Mouse (Mus musculus): ENCODE data around the gene Ubxn6.
"Not testable (repeated sequence)": the region's sequence is repeated elsewhere in the genome, so short reads cannot be mapped to it uniquely, and the experiment has no call there.

The Ubxn6 gene

GRCm38 (mm10) chr17:56074827-56075208 lies at the start of gene Ubxn6:
Gene Ubxn6, minus strand, starts transcription at chr17:56075028.
- DNase-seq, result peak; percentile 97

GRCm38 (mm10) chr17:56123681-56124340 lies 49.0 kb upstream of the Ubxn6 start:
- DNase-seq, result no peak

- no peak for DNase-seq
Observed at GRCm38 (mm10) chr17:56123161-56123560, 48.3 kb upstream of the Ubxn6 start.

GRCm38 (mm10) chr17:56121826-56122225 lies 47.0 kb upstream of the Ubxn6 start, which contains the start of gene Lrg1:
Gene Lrg1, minus strand, starts transcription at chr17:56122001.
- DNase-seq, result no peak

GRCm38 (mm10) chr17:56119981-56120880 lies 45.4 kb upstream of the Ubxn6 start:
- no peak for DNase-seq

GRCm38 (mm10) chr17:56119431-56119830 lies 44.6 kb upstream of the Ubxn6 start:
- DNase-seq, result no peak

- DNase-seq, result no peak
Observed at GRCm38 (mm10) chr17:56117251-56117710, 42.5 kb upstream of the Ubxn6 start, which contains the start of gene Plin5. Gene Plin5, minus strand, starts transcription at chr17:56117596.

GRCm38 (mm10) chr17:56116193-56116592 lies 41.4 kb upstream of the Ubxn6 start:
- no peak for DNase-seq

- no peak for DNase-seq
Observed at GRCm38 (mm10) chr17:56112743-56113142, 37.9 kb upstream of the Ubxn6 start.

GRCm38 (mm10) chr17:56111864-56112263 lies 37.0 kb upstream of the Ubxn6 start:
- peak; percentile 79 for DNase-seq

GRCm38 (mm10) chr17:56111021-56111420 lies 36.2 kb upstream of the Ubxn6 start:
- DNase-seq, result no peak

- no peak for DNase-seq
Observed at GRCm38 (mm10) chr17:56110571-56110970, 35.7 kb upstream of the Ubxn6 start.

- DNase-seq, result no peak
Observed at GRCm38 (mm10) chr17:56109219-56110051, 34.6 kb upstream of the Ubxn6 start, which contains the start of gene Plin4. Gene Plin4, minus strand, starts transcription at chr17:56109803.

- no peak for DNase-seq
Observed at GRCm38 (mm10) chr17:56108334-56109044, 33.7 kb upstream of the Ubxn6 start.

GRCm38 (mm10) chr17:56107736-56108135 lies 32.9 kb upstream of the Ubxn6 start:
- no peak for DNase-seq

- no peak for DNase-seq
Observed at GRCm38 (mm10) chr17:56106981-56107380, 32.2 kb upstream of the Ubxn6 start.

GRCm38 (mm10) chr17:56106436-56106835 lies 31.6 kb upstream of the Ubxn6 start:
- DNase-seq, result not testable (repeated sequence)

GRCm38 (mm10) chr17:56104821-56105220 lies 30.0 kb upstream of the Ubxn6 start:
- not testable (repeated sequence) for DNase-seq

- DNase-seq, result no peak
Observed at GRCm38 (mm10) chr17:56103465-56104285, 28.8 kb upstream of the Ubxn6 start.

GRCm38 (mm10) chr17:56102927-56103326 lies 28.1 kb upstream of the Ubxn6 start:
- DNase-seq, result no peak

GRCm38 (mm10) chr17:56102158-56102557 lies 27.3 kb upstream of the Ubxn6 start:
- no peak for DNase-seq
